Mouse (Mus musculus) 416B (cell line): ENCODE results near the gene Stk11ip.

Source experiments
- DNase-seq: peaks from one replicate; pipeline ENCODE4 v3.0.0; 2011; ENCODE audit warnings: low read depth

The Stk11ip gene

GRCm38 (mm10) chr1:75541496-75541895 is 20.2 kb downstream of the Stk11ip start:
- DNase-seq = no peak

GRCm38 (mm10) chr1:75544351-75544750 is 23.0 kb downstream of the Stk11ip start:
- no peak for DNase-seq

GRCm38 (mm10) chr1:75545965-75546956 is 24.9 kb downstream of the Stk11ip start, which contains the start of gene Slc4a3:
Gene Slc4a3, plus strand, starts transcription at chr1:75546266.
- DNase-seq = peak; percentile 41

- no peak for DNase-seq
Measured at GRCm38 (mm10) chr1:75547351-75547750, 26.0 kb downstream of the Stk11ip start.

GRCm38 (mm10) chr1:75548083-75548482 is 26.8 kb downstream of the Stk11ip start:
- no peak for DNase-seq

GRCm38 (mm10) chr1:75548871-75549270 is 27.5 kb downstream of the Stk11ip start:
- DNase-seq = no peak

GRCm38 (mm10) chr1:75549289-75550279 is 28.3 kb downstream of the Stk11ip start:
- no peak for DNase-seq

- no peak for DNase-seq
Measured at GRCm38 (mm10) chr1:75550586-75550985, 29.3 kb downstream of the Stk11ip start.

GRCm38 (mm10) chr1:75555680-75556079 is 34.4 kb downstream of the Stk11ip start:
- DNase-seq = no peak

GRCm38 (mm10) chr1:75556143-75556781 is 34.9 kb downstream of the Stk11ip start:
- DNase-seq = no peak

GRCm38 (mm10) chr1:75557041-75557440 is 35.7 kb downstream of the Stk11ip start:
- no peak for DNase-seq

GRCm38 (mm10) chr1:75558388-75559178 is 37.3 kb downstream of the Stk11ip start:
- no peak for DNase-seq

- DNase-seq = peak; percentile 88
Measured at GRCm38 (mm10) chr1:75559212-75559925, 38.0 kb downstream of the Stk11ip start.

GRCm38 (mm10) chr1:75560206-75560913 is 39.0 kb downstream of the Stk11ip start:
- DNase-seq = no peak

GRCm38 (mm10) chr1:75561221-75561897 is 40.0 kb downstream of the Stk11ip start:
- no peak for DNase-seq

- DNase-seq = no peak
Measured at GRCm38 (mm10) chr1:75561898-75562238, 40.5 kb downstream of the Stk11ip start.

GRCm38 (mm10) chr1:75564102-75564501 is 42.8 kb downstream of the Stk11ip start:
- DNase-seq = no peak

- DNase-seq = no peak
Measured at GRCm38 (mm10) chr1:75564916-75565315, 43.6 kb downstream of the Stk11ip start.

- peak; percentile 66 for DNase-seq
Measured at GRCm38 (mm10) chr1:75565616-75566015, 44.3 kb downstream of the Stk11ip start.
